14 mouse cellular contexts compared by ENCODE assay signal in the genomic region with DNA sequence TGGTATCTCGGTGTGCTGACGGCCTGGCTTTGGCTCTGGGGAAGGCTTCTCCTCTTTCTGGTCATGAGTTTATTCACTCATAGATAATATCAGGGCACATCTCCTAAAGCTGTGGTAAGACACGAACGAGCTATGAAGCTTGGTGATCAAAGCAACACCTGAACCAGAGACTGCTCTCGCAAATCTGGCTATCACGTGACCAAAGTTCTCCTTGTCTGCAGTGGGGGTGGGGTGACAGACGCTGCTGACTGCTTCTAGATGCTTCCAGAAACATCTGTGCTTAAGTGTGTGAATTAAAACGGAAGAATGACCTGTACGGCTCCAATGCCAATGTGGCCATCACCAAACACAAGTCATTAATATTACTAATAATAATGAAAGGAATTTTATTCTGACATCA. TPM values are rescaled to one million over a fixed set of nuclear protein-coding genes. Genes with fewer than 3 reads are reported as not detected.
"Had no signal": no experiment of that assay in that cellular context is flagged by ENCODE, and none has a peak within 500 bp of the region (broad histone marks: within the 10 kb centered on the region; RNA-seq: fewer than 3 reads in every experiment).

No protein-coding gene starts in this region.

- H3K27ac ChIP-seq: intestine, embryonic 15.5 days; kidney, embryonic 15.5 days; limb, embryonic 15.5 days; liver, embryonic 13.5 days; lung, embryonic 15.5 days; macrophage; midbrain, embryonic 12.5 days; neural tube, embryonic 15.5 days had no signal

- H3K4me2 ChIP-seq: intestine, embryonic 15.5 days; kidney, embryonic 15.5 days; limb, embryonic 15.5 days; liver, embryonic 13.5 days; lung, embryonic 15.5 days; midbrain, embryonic 12.5 days; neural tube, embryonic 15.5 days had no signal

- H3K27me3 ChIP-seq: intestine, embryonic 15.5 days; kidney, embryonic 15.5 days; limb, embryonic 15.5 days; lung, embryonic 15.5 days; neural tube, embryonic 15.5 days had no signal

- H3K9ac ChIP-seq: intestine, embryonic 15.5 days; kidney, embryonic 15.5 days; limb, embryonic 15.5 days; liver, embryonic 13.5 days; liver, postnatal 0 days; lung, embryonic 15.5 days; midbrain, embryonic 12.5 days; neural tube, embryonic 15.5 days had no signal

- H3K4me3 ChIP-seq: intestine, embryonic 15.5 days; kidney, embryonic 15.5 days; limb, embryonic 15.5 days; liver, embryonic 13.5 days; lung, embryonic 15.5 days; megakaryocyte, embryonic 14.5 days; midbrain, embryonic 12.5 days; neural tube, embryonic 15.5 days had no signal

- DNase-seq: kidney, adult 2 months; kidney, postnatal 14 days; liver, embryonic 13.5 days; liver, postnatal 0 days; lung, postnatal 14 days had no signal

- H3K9me3 ChIP-seq: intestine, embryonic 15.5 days; kidney, embryonic 15.5 days; limb, embryonic 15.5 days; liver, embryonic 13.5 days; lung, embryonic 15.5 days; megakaryocyte, embryonic 14.5 days; midbrain, embryonic 12.5 days; neural tube, embryonic 15.5 days had no signal

- H3K4me1 ChIP-seq: liver, embryonic 13.5 days; megakaryocyte, embryonic 14.5 days had no signal

- H3K36me3 ChIP-seq: intestine, embryonic 15.5 days; kidney, embryonic 15.5 days; liver, embryonic 13.5 days; midbrain, embryonic 12.5 days; neural tube, embryonic 15.5 days had no signal

RNA-seq across cellular contexts. Expression of a gene that starts 6.1 kb away (rescaled TPM):
- polyA plus RNA-seq: macrophage had no signal

RNA-seq across cellular contexts. Expression of a gene that starts 36.7 kb away (rescaled TPM):
- polyA plus RNA-seq: limb, embryonic 11.5 days had no signal
